Mouse (Mus musculus) layer of hippocampus, adult 2 months (tissue): ENCODE data around the gene Alcam. TPM values are rescaled to one million over a fixed set of nuclear protein-coding genes. Genes with fewer than 3 reads are reported as not detected.

ENCODE experiments used
- DNase-seq, 2 experiments: peaks; one replicate each; pipeline ENCODE4 v3.0.0; 2022; ENCODE audit warnings: low spot score in 2 of 2
- H3K27ac ChIP-seq: fragments of 200-600 bp; 2 replicates; pipeline ENCODE4 v1.8.1; 2022
- H3K4me3 ChIP-seq: fragments of 200-600 bp; 2 replicates; pipeline ENCODE4 v1.8.1; 2022; ENCODE audit warnings: mild to moderate bottlenecking
- CTCF ChIP-seq: fragments of 200-600 bp; conservative IDR thresholded peaks from 2 replicates; pipeline ENCODE4 v1.8.1; 2022; ENCODE audit warnings: antibody characterized with exemption, mild to moderate bottlenecking, moderate library complexity
- long read RNA-seq, 2 experiments: library from polyadenylated mRNA; stranded (forward); transcript quantifications; one replicate each; pipeline ENCODE4 v2.0.0; 2021; ENCODE audit warnings: borderline mapping rate in 2 of 2
- total RNA-seq, 2 experiments: library from RNA; stranded (reverse); gene quantifications; 2 replicates each; pipeline ENCODE4 v1.2.3; 2021

Gene Alcam
- 100 to 1,000 TPM; 113 to 116 TPM for total RNA-seq
- long read RNA-seq, experiment 1, full-length matches to known transcripts = 7 of 29 reads
- long read RNA-seq, experiment 1, partial matches to known transcripts = 4 of 29 reads
- long read RNA-seq, experiment 1, other reads (novel, unspliced or antisense) = 18 of 29 reads
- long read RNA-seq, experiment 2, full-length matches to known transcripts = 10 of 32 reads
- long read RNA-seq, experiment 2, partial matches to known transcripts = 5 of 32 reads
- long read RNA-seq, experiment 2, other reads (novel, unspliced or antisense) = 17 of 32 reads

DNA sequence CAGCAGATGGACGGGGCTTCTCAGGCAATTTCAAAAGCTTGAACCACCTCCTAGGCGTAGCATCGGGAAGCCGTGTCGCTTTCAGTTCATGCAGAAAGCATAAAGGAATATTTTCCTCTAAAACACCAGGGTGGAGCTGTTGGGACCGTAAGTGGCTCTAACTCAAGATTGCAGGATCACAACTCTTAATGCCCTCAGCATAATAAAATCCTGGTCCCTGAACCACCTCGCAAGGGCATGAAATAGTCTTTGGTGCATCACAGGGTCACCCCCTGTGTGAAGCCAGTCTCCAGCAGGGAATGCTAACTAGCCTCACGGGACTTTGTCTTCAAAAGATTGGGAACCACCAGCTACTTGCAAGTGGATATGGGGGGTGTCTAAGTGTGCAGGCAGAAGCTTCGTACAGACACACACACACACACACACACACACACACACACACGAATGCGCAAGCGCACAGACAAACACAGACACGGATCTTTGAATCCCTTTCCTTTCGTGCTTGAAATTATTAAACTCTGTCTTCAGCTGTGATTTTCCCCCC, at the start of gene Alcam:
Gene Alcam (minus strand): TSS at position 104 of the 544 bp plus-strand sequence.
- H3K4me3 ChIP-seq = peak within 1 kb of the TSS; percentile 79
- H3K27ac ChIP-seq = peak within 1 kb of the TSS; percentile 79
- peak; percentile 43 to 56 for DNase-seq
- no peak for TF ChIP-seq CTCF

DNA sequence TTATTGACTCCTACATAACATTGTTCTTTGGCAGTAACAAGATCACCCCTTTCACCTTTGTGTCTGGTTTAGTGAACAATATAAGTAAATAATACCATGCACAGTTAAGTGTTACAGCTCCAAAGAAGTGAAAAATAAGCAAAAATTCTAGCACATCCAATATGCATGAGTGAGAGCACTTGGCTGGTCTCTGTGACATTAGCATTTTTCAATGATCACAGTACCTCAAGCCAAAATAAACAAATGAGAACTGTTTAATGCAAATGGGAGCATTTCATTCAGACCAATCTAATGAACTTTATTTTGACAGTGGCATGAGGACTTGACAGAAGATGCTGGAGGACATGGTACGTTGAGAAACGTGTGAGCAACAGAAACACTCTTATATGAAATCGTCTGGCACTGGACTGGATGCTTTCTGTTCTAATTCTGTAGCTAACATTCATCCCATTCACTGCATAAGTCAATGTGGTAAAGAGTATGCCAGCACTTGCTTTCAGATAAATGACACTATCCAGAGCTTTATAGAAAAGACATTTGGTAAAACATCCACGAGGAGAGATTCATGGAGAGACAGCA, 45.0 kb upstream of the Alcam start:
- Histone ChIP-seq H3K27ac (no peak overlapping the region), H3K4me3 (no peak overlapping the region)
- DNase-seq = no peak
- TF ChIP-seq CTCF = no peak

DNA sequence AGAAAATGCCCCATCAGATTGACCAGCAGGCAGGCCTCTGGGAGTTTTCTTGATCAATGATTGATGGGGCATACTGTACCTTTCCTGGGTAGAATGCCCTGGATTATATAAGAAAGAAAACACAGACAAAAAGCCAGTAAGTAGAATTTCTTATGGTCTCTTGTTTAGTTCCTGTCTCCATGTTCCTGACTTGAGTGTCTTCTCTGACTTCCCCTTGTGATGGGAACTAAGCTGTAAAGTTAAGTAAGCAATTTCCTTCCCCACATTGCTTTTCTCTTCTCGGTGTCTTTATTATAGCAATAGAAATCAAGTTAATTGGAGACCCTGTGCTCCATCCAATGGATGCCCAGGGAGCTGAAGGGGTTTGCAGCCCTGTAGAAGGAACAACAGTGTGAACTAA, 36.7 kb upstream of the Alcam start:
- Histone ChIP-seq H3K4me3 (no peak overlapping the region), H3K27ac (no peak overlapping the region)
- no peak for DNase-seq
- TF ChIP-seq CTCF = no peak

DNA sequence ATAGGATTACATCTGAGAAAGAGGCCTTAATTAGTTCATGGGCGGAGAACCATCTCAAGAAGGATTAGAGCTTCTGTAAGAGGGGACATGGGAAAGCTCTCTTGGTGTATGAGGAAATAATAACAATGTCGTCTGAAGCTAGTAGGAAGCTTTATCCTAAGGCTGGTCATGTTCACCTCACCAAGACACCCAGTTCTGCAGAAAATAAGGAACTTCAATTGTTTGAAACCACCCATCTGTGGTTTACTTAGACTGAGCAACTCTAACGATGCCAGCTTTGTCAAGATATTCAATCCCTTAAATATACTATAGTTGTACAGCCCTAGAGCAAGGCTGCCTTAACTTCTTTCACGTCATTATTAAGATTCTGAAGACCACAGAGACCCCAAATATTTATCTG, 20.4 kb upstream of the Alcam start:
- no peak for TF ChIP-seq CTCF
- Histone ChIP-seq H3K4me3 (no peak overlapping the region), H3K27ac (no peak overlapping the region)
- no peak for DNase-seq

DNA sequence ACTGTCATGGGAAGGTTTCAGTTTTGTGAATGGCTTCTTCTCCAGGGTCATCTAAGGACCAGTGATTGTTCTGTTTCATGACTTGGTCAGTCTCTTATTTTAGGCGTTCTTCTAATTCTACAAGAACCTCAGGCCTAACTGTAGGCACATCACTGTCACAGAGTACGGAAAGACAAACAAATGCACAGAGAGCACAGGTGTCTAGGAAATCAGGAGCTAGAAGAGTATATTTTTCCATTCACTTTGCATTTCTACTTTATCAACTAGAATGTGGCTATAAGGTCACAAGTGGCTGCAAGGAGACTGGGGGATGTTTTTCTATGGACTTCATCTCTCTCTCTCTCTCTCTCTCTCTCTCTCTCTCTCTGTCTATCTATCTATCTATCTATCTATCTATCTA, 19.2 kb upstream of the Alcam start:
- H3K27ac ChIP-seq = no peak overlapping the region
- H3K4me3 ChIP-seq = no peak overlapping the region
- TF ChIP-seq CTCF = no peak
- DNase-seq = no peak

DNA sequence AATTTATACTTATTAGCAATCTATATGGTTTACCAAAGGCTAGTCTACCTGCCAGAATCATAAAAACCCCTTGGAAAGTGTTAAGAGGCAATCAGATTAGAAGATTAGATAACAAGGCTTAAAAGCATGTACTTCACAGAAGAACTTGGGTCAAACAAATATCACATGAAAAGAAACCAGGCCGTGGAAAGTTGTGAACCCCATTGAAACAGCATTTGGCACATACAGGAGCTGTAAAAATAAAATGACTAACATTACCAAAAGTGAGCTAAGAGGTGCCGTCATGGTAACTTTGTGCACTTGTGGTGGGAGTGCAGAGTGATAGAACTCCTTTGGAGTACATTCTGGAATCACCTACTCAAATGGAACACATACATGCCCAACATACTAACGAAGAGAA, 18.8 kb upstream of the Alcam start:
- TF ChIP-seq CTCF = no peak
- H3K4me3 ChIP-seq = no peak overlapping the region
- no peak for DNase-seq

DNA sequence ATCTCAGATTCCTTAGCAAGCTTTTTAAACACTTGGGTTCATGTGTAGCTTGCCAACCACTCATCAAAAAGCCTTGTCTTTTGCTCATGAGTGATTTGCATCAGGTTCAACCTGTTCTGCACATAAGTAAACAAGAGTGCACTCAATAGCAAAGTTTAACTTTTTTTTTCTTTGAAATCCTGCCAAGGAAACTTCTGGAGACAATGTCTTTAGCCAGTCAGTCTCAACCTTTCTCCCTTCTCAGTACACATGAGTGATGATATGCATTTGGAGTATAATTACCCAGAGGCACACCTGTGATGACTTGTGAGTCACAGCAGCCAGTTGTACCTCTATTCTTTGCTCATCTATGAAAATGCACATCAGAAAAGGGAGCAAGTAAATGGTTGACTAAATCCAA, 18.2 kb upstream of the Alcam start:
- no peak for DNase-seq
- no peak for TF ChIP-seq CTCF

More for the DNA sequence above, 18.8 kb upstream of the Alcam start:
- no peak overlapping the region for H3K27ac ChIP-seq

DNA sequence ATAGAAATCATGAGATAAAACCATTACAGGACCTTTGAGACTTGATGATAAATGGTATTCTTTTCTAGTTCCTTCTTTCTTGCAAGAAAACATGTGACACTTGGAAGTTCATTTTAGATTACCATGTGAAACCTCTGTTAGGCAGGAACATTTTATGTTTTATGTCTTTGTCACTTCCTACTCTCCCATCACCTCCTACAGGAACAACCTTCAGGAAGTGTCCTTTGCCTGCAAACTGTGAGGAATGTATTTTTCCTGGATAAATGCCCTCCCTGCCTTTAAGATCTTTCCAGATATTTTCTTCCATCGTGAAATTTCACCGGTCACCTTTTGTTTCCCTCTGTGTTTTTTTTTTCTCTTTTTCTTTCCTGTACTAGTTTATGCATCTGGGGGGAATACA, 17.0 kb upstream of the Alcam start:
- no peak for DNase-seq
- H3K4me3 ChIP-seq = no peak overlapping the region
- TF ChIP-seq CTCF = no peak
- H3K27ac ChIP-seq = no peak overlapping the region

More for the DNA sequence above, 18.2 kb upstream of the Alcam start:
- H3K4me3 ChIP-seq = no peak overlapping the region
- no peak overlapping the region for H3K27ac ChIP-seq

DNA sequence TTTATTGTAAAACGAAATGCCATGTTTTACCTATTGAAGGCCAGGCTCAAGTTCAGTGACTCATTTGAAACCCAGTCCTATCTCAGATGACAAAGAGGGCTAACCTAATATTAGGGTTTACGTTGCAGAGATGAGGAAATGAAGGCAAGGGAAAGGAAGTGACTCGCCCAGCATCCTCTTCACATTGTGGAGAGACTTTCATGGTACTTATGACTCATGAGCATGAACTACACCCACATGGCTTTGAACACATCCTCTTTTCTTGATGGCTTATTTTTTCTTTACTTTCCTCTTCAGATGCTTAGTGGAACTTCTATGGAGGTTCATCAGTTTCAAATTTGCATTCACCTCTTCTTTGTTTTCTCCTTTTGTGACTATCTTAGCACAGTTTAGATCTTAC, 16.4 kb upstream of the Alcam start:
- TF ChIP-seq CTCF = no peak
- DNase-seq = no peak
- H3K27ac ChIP-seq = no peak overlapping the region
- no peak overlapping the region for H3K4me3 ChIP-seq

DNA sequence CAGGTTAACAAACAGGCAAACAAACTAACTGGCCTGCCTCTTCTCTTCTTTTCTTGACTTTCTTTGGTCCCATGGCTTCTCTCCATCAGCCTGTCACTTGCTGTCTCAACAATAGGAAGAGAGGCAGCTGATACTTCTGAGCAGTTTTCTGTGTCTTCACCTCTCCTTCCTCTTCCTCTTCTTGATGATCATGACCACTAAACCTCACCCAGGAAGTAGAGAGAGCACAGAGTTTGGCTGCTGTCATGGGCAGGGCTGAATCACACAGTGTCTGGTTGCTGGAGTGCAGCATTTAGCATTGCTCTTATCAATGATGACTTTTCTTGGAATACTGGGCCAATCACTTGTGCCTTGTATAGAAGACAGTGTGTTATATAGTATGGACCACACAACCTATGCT, 14.6 kb upstream of the Alcam start:
- DNase-seq = no peak
- Histone ChIP-seq H3K27ac (no peak overlapping the region), H3K4me3 (no peak overlapping the region)
- no peak for TF ChIP-seq CTCF

DNA sequence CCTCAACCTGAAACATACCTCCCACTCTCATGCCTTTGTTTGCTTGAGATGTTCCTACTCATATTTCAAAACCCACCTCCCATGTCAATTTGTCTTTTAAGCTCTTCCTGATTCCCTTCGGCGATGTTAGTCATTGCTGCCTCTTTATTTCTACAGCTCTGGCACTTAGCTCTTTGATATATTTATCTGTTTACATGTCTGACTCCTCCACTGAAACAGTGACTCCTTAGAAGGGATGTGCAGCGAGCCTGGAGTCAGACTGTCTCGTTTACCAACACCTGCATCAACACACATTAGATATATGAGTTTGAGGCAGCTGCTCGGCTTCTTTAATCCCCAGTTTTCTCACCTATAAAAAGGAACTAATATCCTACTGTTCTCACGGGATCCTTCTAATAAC, 12.9 kb upstream of the Alcam start:
- TF ChIP-seq CTCF = no peak
- Histone ChIP-seq H3K4me3 (no peak overlapping the region), H3K27ac (no peak overlapping the region)
- no peak for DNase-seq

DNA sequence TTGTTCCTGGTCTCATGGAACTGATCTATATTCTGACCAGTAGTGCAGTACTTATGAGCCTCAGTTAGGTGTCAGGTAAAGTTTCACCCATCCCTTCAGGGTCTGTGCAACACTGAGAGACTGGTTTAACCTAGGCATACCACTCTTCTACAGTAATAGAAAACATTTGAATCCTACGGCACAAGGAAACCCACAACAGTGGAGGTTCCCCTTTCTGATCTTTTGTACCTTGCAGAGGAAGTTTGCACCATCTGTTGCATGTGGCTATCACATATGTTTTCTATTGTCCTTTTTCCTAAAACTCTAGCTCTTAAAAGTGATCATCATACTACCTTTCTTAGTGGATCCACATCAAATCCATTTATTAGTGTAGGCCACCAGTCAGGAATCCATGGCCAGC, 10.7 kb upstream of the Alcam start:
- no peak for TF ChIP-seq CTCF
- DNase-seq = no peak
- Histone ChIP-seq H3K4me3 (no peak overlapping the region), H3K27ac (no peak overlapping the region)

DNA sequence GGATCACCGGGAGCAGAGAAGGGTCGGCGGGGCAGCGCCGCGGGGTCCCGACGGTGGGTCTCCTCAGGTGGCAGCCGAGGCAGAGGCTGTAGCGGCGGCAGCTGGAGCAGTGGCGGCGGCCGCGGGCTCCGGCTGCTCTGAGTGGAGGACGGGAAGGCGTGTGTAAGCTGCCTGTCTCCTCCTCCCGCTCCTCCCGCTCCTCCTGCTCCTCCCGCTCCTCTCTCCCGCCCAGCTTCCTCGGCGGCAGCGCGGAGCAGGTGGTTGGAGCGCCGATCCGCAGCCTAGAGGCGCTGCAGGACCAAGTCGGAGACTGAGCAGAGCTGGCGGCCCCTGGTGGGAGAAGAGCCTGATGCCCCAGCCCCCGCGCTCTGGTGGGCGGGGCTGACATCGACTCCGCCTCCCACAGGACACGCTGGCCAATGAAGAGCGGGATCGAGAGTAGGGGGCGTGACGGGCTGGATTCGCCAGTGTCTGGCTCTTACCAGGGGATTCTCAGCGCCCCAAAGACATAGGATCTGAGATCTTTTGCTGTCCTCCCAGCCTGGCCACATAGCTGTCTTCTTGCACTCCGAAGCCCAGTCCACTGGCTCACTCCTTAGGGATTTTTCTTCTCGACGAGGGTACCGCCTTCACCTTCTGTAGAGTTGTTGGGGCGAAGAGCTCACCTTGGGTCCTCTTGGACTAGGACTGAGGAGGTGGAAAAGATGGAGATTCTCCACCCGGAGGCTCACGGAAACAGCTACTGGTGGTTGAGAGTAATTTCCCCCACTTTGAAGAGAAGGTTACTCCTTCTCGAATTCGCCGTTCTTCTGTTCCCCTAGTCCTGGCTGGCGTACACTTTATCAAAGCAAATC, 785 bp downstream of the Alcam start:
- peak; percentile 97 to 98 for DNase-seq
- peak overlapping the region; percentile 91 for H3K27ac ChIP-seq
- TF ChIP-seq CTCF = peak; percentile 94

More for the DNA sequence above, 785 bp downstream of the Alcam start:
- peak overlapping the region; percentile 79 for H3K4me3 ChIP-seq
